Mouse (Mus musculus) midbrain, embryonic 14.5 days (tissue): ENCODE measurements at regions not wholly inside any gene's neighbourhood (a gene's known extent, or its start where the extent isn't known, plus 50 kb on each side); places are given as distances from the start of the nearest gene placed in this dataset.

ENCODE experiments used
- ATAC-seq: fragments of 200-750 bp; cut with Nextera tagmentation; 2 replicates; pipeline ENCODE4 v1.8.0; 2017; ENCODE audit warnings: moderate number of reproducible peaks, moderate library complexity; ENCODE audit not compliant: low FRiP score, low TSS enrichment
- DNase-seq: peaks from one replicate; pipeline ENCODE4 v3.0.0-alpha.2; 2015
- H3K27ac ChIP-seq: fragments of 300-500 bp; sonication (generic); replicated peaks from 2 replicates; pipeline ENCODE4 v1.5.1; 2014; ENCODE audit warnings: mild to moderate bottlenecking, low read depth, low read length, moderate library complexity
- H3K27me3 ChIP-seq: fragments of 300-500 bp; sonication (generic); 2 replicates; pipeline ENCODE4 v1.6.1; 2014; ENCODE audit warnings: low read length, control low read depth, mixed read lengths; ENCODE audit not compliant: control insufficient read depth, insufficient read depth
- H3K36me3 ChIP-seq: fragments of 300-500 bp; sonication (generic); 2 replicates; pipeline ENCODE4 v1.6.1; 2014; ENCODE audit warnings: low read length, control low read depth; ENCODE audit not compliant: control insufficient read depth, insufficient read depth
- H3K4me1 ChIP-seq: fragments of 300-500 bp; sonication (generic); 2 replicates; pipeline ENCODE4 v1.6.1; 2014; ENCODE audit warnings: mild to moderate bottlenecking, antibody characterized with exemption, low read length, control low read depth; ENCODE audit not compliant: control insufficient read depth, insufficient read depth
- H3K4me2 ChIP-seq: fragments of 300-500 bp; sonication (generic); 2 replicates; pipeline ENCODE4 v1.6.1; 2014; ENCODE audit warnings: mild to moderate bottlenecking, low read length, moderate library complexity
- H3K4me3 ChIP-seq: fragments of 300-500 bp; sonication (generic); replicated peaks from 2 replicates; pipeline ENCODE4 v1.5.1; 2014; ENCODE audit warnings: low read depth, low read length
- H3K9ac ChIP-seq: fragments of 300-500 bp; sonication (generic); replicated peaks from 2 replicates; pipeline ENCODE4 v1.6.1; 2014; ENCODE audit warnings: mild to moderate bottlenecking, low read length, moderate library complexity
- H3K9me3 ChIP-seq: fragments of 300-500 bp; sonication (generic); 2 replicates; pipeline ENCODE4 v1.6.1; 2016; ENCODE audit warnings: low read length, control low read depth, mixed read lengths; ENCODE audit not compliant: control insufficient read depth
- WGBS: fragments of 180-500 bp; shearing (Covaris S2); extraction: QIAGEN DNeasy Blood & Tissue Kit; methylation state at CpG from one replicate; pipeline ENCODE4 v1.1.7; 2014; 5-methylcytosine and 5-hydroxymethylcytosine counted together

DNA sequence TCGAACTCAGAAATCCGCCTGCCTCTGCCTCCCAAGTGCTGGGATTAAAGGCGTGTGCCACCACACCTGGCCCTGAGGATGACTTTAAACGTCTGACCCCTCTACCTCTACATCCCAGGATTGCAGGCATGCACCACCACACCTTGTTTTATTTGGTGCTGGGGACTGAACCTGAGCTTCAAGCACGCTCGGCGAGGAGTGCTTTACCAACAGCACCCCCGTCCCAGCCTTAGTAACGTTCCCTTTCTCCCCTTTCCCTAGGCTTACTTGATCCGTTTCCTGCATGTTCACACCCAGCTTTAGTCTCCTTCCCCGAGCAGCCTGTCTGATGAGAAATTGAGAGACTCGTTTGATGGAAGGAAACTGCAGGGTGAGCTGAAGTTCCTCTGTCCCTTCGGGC lies 157.5 kb downstream of the Evx1 start:
- Histone ChIP-seq H3K27me3 (no peaks in the 10 kb centered on the region), H3K9me3 (no peaks in the 10 kb centered on the region)

DNA sequence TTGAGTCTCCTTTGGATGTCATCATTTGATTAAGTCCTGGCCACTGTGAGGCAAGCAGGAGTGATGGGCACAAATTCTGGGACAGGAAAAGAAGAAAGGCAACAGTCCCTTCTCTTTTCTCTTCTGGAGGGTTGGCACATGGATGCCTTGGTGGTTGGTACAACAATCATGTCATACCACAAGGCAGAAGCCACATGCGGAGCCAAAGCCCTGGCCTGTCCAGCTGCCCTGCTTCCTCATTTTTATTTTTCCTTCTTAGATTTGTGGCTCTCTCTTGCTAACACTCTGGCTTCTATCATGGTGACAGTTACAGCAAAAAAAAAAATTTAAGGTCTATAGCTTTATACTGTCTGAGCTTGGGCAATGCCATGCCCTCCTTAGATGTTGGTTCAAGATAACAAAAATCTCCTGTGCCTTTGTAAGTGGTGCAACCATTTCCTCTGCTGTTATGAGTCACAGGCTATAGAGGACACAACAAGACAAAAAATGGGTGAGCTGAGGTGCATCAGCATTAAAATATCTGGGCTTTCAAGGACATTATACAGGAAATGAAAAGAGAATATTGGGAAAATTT lies 158.2 kb downstream of the Evx1 start:
- no peak overlapping the region for H3K4me2 ChIP-seq
- H3K27ac ChIP-seq: no peak overlapping the region
- no peak overlapping the region for H3K4me3 ChIP-seq
- no peaks in the 10 kb centered on the region for H3K27me3 ChIP-seq
- no peak overlapping the region for H3K9ac ChIP-seq
- ATAC-seq (no peak), DNase-seq (no peak)
- 90% methylated on average over 1 of the region's 1 CpGs for WGBS
- no peaks in the 10 kb centered on the region for H3K36me3 ChIP-seq
- peaks cover 3% of the 10 kb centered on the region; the same call in 1 of the 2 replicates for H3K4me1 ChIP-seq
- no peaks in the 10 kb centered on the region for H3K9me3 ChIP-seq

More for the DNA sequence above, 157.5 kb downstream of the Evx1 start:
- ATAC-seq: no peak
- no peak for DNase-seq
- H3K27ac ChIP-seq: no peak overlapping the region
- H3K4me2 ChIP-seq: no peak overlapping the region
- no peak overlapping the region for H3K9ac ChIP-seq
- no peak overlapping the region for H3K4me3 ChIP-seq
- WGBS: 88% methylated on average over 13 of the region's 13 CpGs
- peaks cover 3% of the 10 kb centered on the region; the same call in 1 of the 2 replicates for H3K4me1 ChIP-seq
- H3K36me3 ChIP-seq: no peaks in the 10 kb centered on the region

DNA sequence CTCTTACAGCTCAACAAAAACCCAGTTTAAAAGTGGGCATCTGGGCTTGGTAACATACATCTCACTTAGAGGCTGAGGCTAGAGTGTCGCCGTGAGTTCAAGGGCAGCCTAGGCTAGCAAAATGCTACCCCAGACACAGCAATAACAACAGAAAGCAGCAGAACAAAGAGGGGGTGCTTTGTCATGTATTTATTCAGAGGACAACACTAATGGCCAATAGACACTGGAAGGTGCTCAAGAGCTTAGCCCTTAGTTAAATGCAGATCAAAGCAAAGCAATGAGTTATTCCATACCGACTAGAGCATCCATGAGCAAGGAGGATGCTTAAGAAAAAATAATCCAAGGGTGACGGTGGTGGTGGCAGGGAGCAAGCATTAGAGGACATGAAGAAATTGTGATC lies 158.7 kb downstream of the Evx1 start:
- Histone ChIP-seq H3K36me3 (no peaks in the 10 kb centered on the region), H3K27me3 (no peaks in the 10 kb centered on the region), H3K4me2 (no peak overlapping the region), H3K27ac (no peak overlapping the region), H3K4me3 (no peak overlapping the region), H3K4me1 (peaks cover 3% of the 10 kb centered on the region; the same call in 1 of the 2 replicates), H3K9ac (no peak overlapping the region), H3K9me3 (no peaks in the 10 kb centered on the region)
- ATAC-seq (no peak), DNase-seq (no peak)
- WGBS: 86% methylated on average over 4 of the region's 4 CpGs

DNA sequence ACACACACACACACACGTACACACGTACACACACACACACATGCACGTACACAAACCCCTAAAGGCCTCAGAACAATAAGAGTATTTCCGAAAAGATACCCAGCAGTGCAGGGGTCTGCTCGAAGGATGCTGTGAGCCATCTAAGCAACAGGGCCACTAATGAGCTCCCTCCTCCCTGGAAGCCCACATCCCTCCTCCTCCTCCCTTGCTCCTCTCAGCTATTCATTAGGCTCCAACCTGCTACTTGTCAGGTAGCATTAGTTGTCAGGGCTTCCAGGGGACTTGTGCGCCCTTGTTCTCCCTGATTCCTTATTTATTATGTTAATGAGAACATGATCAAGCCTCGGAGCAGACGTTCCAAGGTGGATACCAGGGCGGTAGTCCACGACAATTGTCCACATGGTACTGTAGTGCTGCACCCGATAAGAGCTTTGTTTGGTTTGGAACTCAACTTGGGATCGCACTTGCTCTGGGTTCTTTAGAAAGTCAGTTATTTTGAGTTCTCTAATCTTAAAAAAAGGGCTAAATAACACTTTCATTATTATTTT lies 159.8 kb downstream of the Evx1 start:
- Histone ChIP-seq H3K9ac (no peak overlapping the region), H3K9me3 (no peaks in the 10 kb centered on the region), H3K36me3 (no peaks in the 10 kb centered on the region), H3K4me2 (no peak overlapping the region), H3K4me1 (peaks cover 3% of the 10 kb centered on the region; the same call in 1 of the 2 replicates), H3K4me3 (no peak overlapping the region), H3K27me3 (no peaks in the 10 kb centered on the region), H3K27ac (no peak overlapping the region)
- DNase-seq (peak; percentile 52), ATAC-seq (no peak)
- WGBS: 51% methylated on average over 12 of the region's 12 CpGs

DNA sequence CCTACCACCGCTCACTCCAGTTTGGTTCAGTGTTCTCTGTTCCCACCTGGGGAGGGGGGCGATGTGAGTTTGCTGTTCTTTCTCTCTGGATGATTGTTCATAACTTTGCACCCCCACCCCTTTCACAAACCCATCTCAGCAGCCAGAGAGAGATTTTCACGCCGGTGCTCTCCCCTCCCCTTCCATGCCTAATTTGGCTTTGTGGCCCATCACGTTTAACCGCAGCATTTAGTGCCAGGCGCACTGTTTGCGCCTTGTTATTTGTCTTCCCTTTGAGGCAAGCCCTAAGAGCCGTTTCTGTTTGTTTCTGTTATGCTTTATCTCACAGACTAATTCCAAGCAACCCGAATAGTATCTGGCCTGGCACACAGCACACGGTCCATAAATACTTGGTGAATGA lies 160.6 kb downstream of the Evx1 start:
- Histone ChIP-seq H3K4me1 (peaks cover 3% of the 10 kb centered on the region; the same call in 1 of the 2 replicates), H3K9me3 (no peaks in the 10 kb centered on the region), H3K9ac (no peak overlapping the region), H3K4me2 (no peak overlapping the region), H3K36me3 (no peaks in the 10 kb centered on the region), H3K27ac (no peak overlapping the region), H3K4me3 (no peak overlapping the region), H3K27me3 (no peaks in the 10 kb centered on the region)
- DNase-seq (peak; percentile 27), ATAC-seq (no peak)
- WGBS: 38% methylated on average over 11 of the region's 11 CpGs

DNA sequence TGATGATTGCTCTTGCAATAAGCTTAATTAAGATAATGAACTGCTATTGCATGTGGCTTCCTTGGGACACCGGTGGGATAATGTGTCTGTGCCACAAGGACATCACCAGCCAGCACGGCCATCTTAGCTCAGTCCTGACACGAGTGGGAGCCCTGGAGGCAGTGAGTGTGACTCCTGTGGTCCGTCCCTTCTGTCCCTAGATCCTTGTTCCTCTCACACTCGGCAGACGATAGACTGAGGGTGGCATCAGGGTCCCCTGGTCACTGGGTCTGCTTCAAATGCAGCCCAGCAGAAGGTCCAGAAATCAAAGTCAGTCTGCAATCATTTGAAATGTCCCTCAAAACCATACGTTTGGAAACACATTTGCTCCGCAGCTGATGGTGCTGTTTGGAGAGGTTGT lies 162.4 kb downstream of the Evx1 start:
- Histone ChIP-seq H3K36me3 (no peaks in the 10 kb centered on the region), H3K4me1 (peaks cover 3% of the 10 kb centered on the region; the same call in 1 of the 2 replicates)
- WGBS: 89% methylated on average over 8 of the region's 8 CpGs

DNA sequence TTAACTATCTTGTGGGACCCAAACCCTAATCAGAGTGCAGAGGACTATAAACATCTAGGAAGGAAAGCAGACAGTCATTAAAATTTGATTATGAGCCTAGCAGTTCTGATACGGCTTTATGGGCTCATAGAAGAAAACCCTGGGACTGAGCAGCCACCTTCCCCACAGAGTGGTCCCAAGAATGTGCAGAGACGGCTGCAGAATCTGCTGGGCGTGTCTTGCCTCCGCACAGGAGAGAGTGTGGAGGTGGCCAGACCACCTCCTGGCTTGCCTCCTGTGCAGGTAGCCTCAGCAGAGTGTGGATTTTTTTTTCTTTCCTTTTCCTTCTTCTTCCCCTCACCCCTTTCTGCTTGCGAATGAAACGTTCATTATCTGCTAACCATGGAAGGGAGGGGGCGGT lies 163.3 kb downstream of the Hibadh start:
- Histone ChIP-seq H3K27ac (no peak overlapping the region), H3K9ac (no peak overlapping the region), H3K4me3 (no peak overlapping the region), H3K9me3 (no peaks in the 10 kb centered on the region), H3K4me1 (peaks cover 3% of the 10 kb centered on the region; the same call in 1 of the 2 replicates), H3K36me3 (no peaks in the 10 kb centered on the region), H3K27me3 (no peaks in the 10 kb centered on the region), H3K4me2 (no peak overlapping the region)
- DNase-seq: no peak
- WGBS: 76% methylated on average over 7 of the region's 7 CpGs
- no peak for ATAC-seq

More for the DNA sequence above, 162.4 kb downstream of the Evx1 start:
- ATAC-seq: no peak
- H3K9me3 ChIP-seq: no peaks in the 10 kb centered on the region
- no peak overlapping the region for H3K9ac ChIP-seq
- H3K27me3 ChIP-seq: no peaks in the 10 kb centered on the region
- H3K4me2 ChIP-seq: no peak overlapping the region
- DNase-seq: no peak
- no peak overlapping the region for H3K27ac ChIP-seq
- H3K4me3 ChIP-seq: no peak overlapping the region

DNA sequence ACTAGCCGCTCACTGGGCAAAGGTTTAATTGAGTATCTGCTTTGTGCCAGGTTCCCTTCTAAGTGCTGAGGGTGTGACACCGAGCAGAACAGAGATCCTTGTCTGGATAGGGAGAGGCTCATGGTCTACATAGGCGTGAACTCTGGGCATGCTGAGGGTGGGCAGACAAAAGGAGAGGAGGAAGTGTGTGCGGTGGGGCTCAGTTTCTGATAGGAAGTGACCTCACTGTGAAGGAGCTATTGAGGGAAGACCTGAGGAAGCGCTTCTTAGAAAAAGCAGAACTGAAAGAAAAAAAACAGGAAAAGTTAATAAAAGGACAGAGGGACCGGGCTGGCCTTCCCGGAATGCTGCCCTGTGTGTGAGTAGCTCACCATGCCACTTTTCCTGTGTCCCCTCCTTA lies 162.8 kb downstream of the Hibadh start:
- Histone ChIP-seq H3K4me1 (peaks cover 3% of the 10 kb centered on the region; the same call in 1 of the 2 replicates), H3K9ac (no peak overlapping the region), H3K27me3 (no peaks in the 10 kb centered on the region), H3K36me3 (no peaks in the 10 kb centered on the region), H3K4me2 (no peak overlapping the region), H3K27ac (no peak overlapping the region), H3K4me3 (no peak overlapping the region), H3K9me3 (no peaks in the 10 kb centered on the region)
- 85% methylated on average over 7 of the region's 7 CpGs for WGBS
- DNase-seq: no peak
- ATAC-seq: no peak

DNA sequence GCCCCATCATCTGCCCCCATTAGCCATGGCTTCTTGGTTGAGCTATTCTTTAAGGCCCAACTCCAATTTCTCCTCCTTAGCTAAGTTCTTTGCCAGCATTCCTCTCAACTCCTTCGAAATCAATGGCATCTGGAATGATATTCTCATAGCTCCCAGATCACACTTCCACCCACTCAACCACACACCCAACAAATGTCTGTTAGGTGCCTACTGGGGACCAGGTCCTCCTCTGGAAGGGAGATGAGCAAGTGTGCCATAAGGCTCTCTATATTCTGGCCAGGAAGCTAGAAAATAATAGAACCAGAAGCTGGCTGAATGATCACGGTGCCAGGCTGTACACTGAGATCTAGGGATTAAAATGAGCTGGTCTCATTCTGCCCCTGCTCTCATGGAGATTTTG lies 161.6 kb downstream of the Hibadh start:
- Histone ChIP-seq H3K9me3 (no peaks in the 10 kb centered on the region), H3K27ac (no peak overlapping the region), H3K9ac (no peak overlapping the region), H3K4me2 (no peak overlapping the region), H3K36me3 (no peaks in the 10 kb centered on the region), H3K4me3 (no peak overlapping the region), H3K4me1 (no peaks in the 10 kb centered on the region), H3K27me3 (no peaks in the 10 kb centered on the region)
- ATAC-seq: no peak
- 88% methylated on average over 2 of the region's 2 CpGs for WGBS
- DNase-seq: no peak
